Mouse (Mus musculus) heart, adult 2 months (tissue): ENCODE measurements at regions not wholly inside any gene's neighbourhood (a gene's known extent, or its start where the extent isn't known, plus 50 kb on each side); places are given as distances from the start of the nearest gene placed in this dataset.

Source experiments
- DNase-seq, 2 experiments: peaks; one replicate each; pipeline ENCODE4 v3.0.0; 2021
- H3K27ac ChIP-seq: fragments of 200-600 bp; 2 replicates; pipeline ENCODE4 v1.8.1; 2022
- H3K27me3 ChIP-seq: fragments of 200-500 bp; 2 replicates; pipeline ENCODE4 v1.6.1; 2012; ENCODE audit warnings: mild to moderate bottlenecking, low read length, inconsistent platforms, mixed read lengths; ENCODE audit not compliant: control insufficient read depth, insufficient read depth
- H3K36me3 ChIP-seq: fragments of 200-500 bp; 2 replicates; pipeline ENCODE4 v1.6.1; 2012; ENCODE audit warnings: low read length, inconsistent platforms; ENCODE audit not compliant: control insufficient read depth, insufficient read depth
- H3K4me1 ChIP-seq: fragments of 200-500 bp; 2 replicates; pipeline ENCODE4 v1.6.1; 2011; ENCODE audit warnings: low read length; ENCODE audit not compliant: control insufficient read depth, insufficient read depth
- H3K4me3 ChIP-seq: fragments of 200-600 bp; 2 replicates; pipeline ENCODE4 v1.8.1; 2022
- H3K79me2 ChIP-seq: fragments of 200-500 bp; replicated peaks from 2 replicates; pipeline ENCODE4 v1.6.1; 2012; ENCODE audit warnings: mild to moderate bottlenecking, inconsistent platforms, low read length, moderate library complexity, mixed read lengths; ENCODE audit not compliant: control insufficient read depth, insufficient read depth
- H3K9ac ChIP-seq: fragments of 200-500 bp; 2 replicates; pipeline ENCODE4 v1.6.1; 2012; ENCODE audit warnings: low read depth, mild to moderate bottlenecking, control low read depth, inconsistent platforms, low read length, mixed read lengths
- CTCF ChIP-seq: fragments of 200-600 bp; IDR thresholded peaks from 2 replicates; pipeline ENCODE4 v1.8.1; 2022; ENCODE audit warnings: antibody characterized with exemption, mild to moderate bottlenecking, moderate library complexity
- EP300 ChIP-seq: fragments of 200-500 bp; IDR thresholded peaks from 2 replicates; pipeline ENCODE4 v1.6.1; 2011; ENCODE audit warnings: low read depth, low read length, control low read depth; ENCODE audit not compliant: insufficient read depth
- POLR2A ChIP-seq: fragments of 200-500 bp; IDR thresholded peaks from 2 replicates; pipeline ENCODE4 v1.6.1; 2011; ENCODE audit warnings: mild to moderate bottlenecking, low read depth, low read length, control low read depth; ENCODE audit not compliant: insufficient read depth
- WGBS: fragments of 180-500 bp; shearing (Covaris S2); methylation state at CpG from one replicate; pipeline ENCODE4 v1.1.7; 2018; 5-methylcytosine and 5-hydroxymethylcytosine counted together
- intact Hi-C: fragments of 180-260 bp; cut with DNase I; formaldehyde crosslinking; loops from one replicate; pipeline ENCODE4 v1.15.1; 2025

- intact Hi-C loops = no loop called here
- no peaks in the 10 kb centered on the region for H3K27me3 ChIP-seq
- no peak for DNase-seq
- H3K4me3 ChIP-seq = no peak overlapping the region
- WGBS = 25% methylated on average over 18 of the region's 18 CpGs
- H3K79me2 ChIP-seq = no peaks in the 10 kb centered on the region
- no peak overlapping the region for H3K9ac ChIP-seq
- H3K36me3 ChIP-seq = no peaks in the 10 kb centered on the region
- TF ChIP-seq EP300 (no peak), POLR2A (no peak), CTCF (no peak)
- no peaks in the 10 kb centered on the region for H3K4me1 ChIP-seq
- no peak overlapping the region for H3K27ac ChIP-seq
These were observed 78.3 kb upstream of the Otx2 start for GRCm38 (mm10) chr14:48751751-48752578.

GRCm38 (mm10) chr14:48750994-48751393 is 77.4 kb upstream of the Otx2 start:
- no peak for DNase-seq
- H3K79me2 ChIP-seq = no peaks in the 10 kb centered on the region
- WGBS = 50% methylated on average over 6 of the region's 6 CpGs
- H3K27me3 ChIP-seq = no peaks in the 10 kb centered on the region
- H3K4me1 ChIP-seq = no peaks in the 10 kb centered on the region
- TF ChIP-seq POLR2A (no peak), EP300 (no peak), CTCF (no peak)
- H3K9ac ChIP-seq = no peak overlapping the region
- no peaks in the 10 kb centered on the region for H3K36me3 ChIP-seq
- no peak overlapping the region for H3K4me3 ChIP-seq
- intact Hi-C loops = no loop called here
- no peak overlapping the region for H3K27ac ChIP-seq

- whole genome bisulfite sequencing = 90% methylated on average over 12 of the region's 12 CpGs
- no peaks in the 10 kb centered on the region for H3K36me3 ChIP-seq
- no peak for DNase-seq
- H3K27me3 ChIP-seq = no peaks in the 10 kb centered on the region
- no peaks in the 10 kb centered on the region for H3K4me1 ChIP-seq
- H3K4me3 ChIP-seq = no peak overlapping the region
- H3K79me2 ChIP-seq = no peaks in the 10 kb centered on the region
- no peak overlapping the region for H3K9ac ChIP-seq
- intact Hi-C loops = no loop called here
- TF ChIP-seq POLR2A = no peak
- no peak for TF ChIP-seq CTCF
- no peak for TF ChIP-seq EP300
- no peak overlapping the region for H3K27ac ChIP-seq
These were observed 75.4 kb upstream of the Otx2 start for GRCm38 (mm10) chr14:48748976-48749375.

DNA sequence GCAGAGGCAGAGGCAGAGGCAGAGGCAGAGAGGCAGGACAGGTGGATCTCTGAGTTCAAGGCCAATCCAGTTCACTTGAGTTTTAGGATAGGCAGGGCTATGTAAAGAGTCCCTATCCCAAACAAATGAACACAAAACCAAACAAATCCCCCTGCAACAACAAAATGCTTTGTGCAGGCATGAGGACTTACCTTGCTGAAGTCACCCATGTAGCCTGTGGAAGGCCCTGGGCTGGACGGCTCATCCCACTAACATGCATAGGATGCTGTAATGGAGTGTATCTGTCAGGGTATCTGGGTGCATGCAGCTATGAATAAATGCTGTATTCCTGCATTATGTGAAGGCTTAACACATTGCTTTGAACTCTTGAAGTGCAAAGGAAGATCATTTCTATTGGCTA is 74.3 kb upstream of the Otx2 start:
- no peaks in the 10 kb centered on the region for H3K36me3 ChIP-seq
- no peaks in the 10 kb centered on the region for H3K27me3 ChIP-seq
- no peak overlapping the region for H3K4me3 ChIP-seq
- H3K79me2 ChIP-seq = no peaks in the 10 kb centered on the region
- H3K27ac ChIP-seq = no peak overlapping the region
- no peak for TF ChIP-seq EP300
- WGBS = 97% methylated on average over 1 of the region's 1 CpGs
- intact Hi-C loops = no loop called here
- no peak for DNase-seq
- H3K4me1 ChIP-seq = no peaks in the 10 kb centered on the region
- H3K9ac ChIP-seq = no peak overlapping the region

- Histone ChIP-seq H3K79me2 (no peaks in the 10 kb centered on the region), H3K36me3 (no peaks in the 10 kb centered on the region), H3K27ac (no peak overlapping the region), H3K27me3 (no peaks in the 10 kb centered on the region), H3K4me1 (no peaks in the 10 kb centered on the region), H3K4me3 (no peak overlapping the region), H3K9ac (no peak overlapping the region)
- intact Hi-C loops = no loop called here
- TF ChIP-seq POLR2A (no peak), CTCF (no peak), EP300 (no peak)
- WGBS = 66% methylated on average over 7 of the region's 7 CpGs
- no peak for DNase-seq
These were observed 67.5 kb upstream of the Otx2 start for GRCm38 (mm10) chr14:48740942-48741602.

- H3K9ac ChIP-seq = no peak overlapping the region
- intact Hi-C loops = no loop called here
- no peaks in the 10 kb centered on the region for H3K36me3 ChIP-seq
- no peak overlapping the region for H3K4me3 ChIP-seq
- H3K27me3 ChIP-seq = no peaks in the 10 kb centered on the region
- no peak for DNase-seq
- H3K4me1 ChIP-seq = no peaks in the 10 kb centered on the region
- no peak overlapping the region for H3K27ac ChIP-seq
- no peak for TF ChIP-seq POLR2A
- no peak for TF ChIP-seq EP300
- TF ChIP-seq CTCF = no peak
- no peaks in the 10 kb centered on the region for H3K79me2 ChIP-seq
- 80% methylated on average over 4 of the region's 4 CpGs for WGBS
These were observed 65.5 kb upstream of the Otx2 start for GRCm38 (mm10) chr14:48739121-48739520.
